Mouse (Mus musculus) embryonic facial prominence, embryonic 10.5 days (tissue): ENCODE measurements around the gene Galnt5. TPM values are rescaled to one million over a fixed set of nuclear protein-coding genes. Genes with fewer than 3 reads are reported as not detected.

Experiments used
- DNase-seq: peaks from one replicate; pipeline ENCODE4 v3.0.0-alpha.2; 2017; ENCODE audit warnings: low spot score
- H3K27ac ChIP-seq: fragments of 300-500 bp; sonication (generic); replicated peaks from 2 replicates; pipeline ENCODE4 v1.5.1; 2016; ENCODE audit warnings: mild to moderate bottlenecking
- H3K27me3 ChIP-seq: fragments of 300-500 bp; sonication (generic); replicated peaks from 2 replicates; pipeline ENCODE4 v1.6.1; 2016; ENCODE audit warnings: low read depth, mild to moderate bottlenecking; ENCODE audit not compliant: poor library complexity, severe bottlenecking
- H3K36me3 ChIP-seq: fragments of 300-500 bp; sonication (generic); replicated peaks from 2 replicates; pipeline ENCODE4 v1.6.1; 2016; ENCODE audit warnings: mild to moderate bottlenecking, moderate library complexity
- H3K4me1 ChIP-seq: fragments of 300-500 bp; sonication (generic); 2 replicates; pipeline ENCODE4 v1.6.1; 2016
- H3K4me3 ChIP-seq: fragments of 300-500 bp; sonication (generic); 2 replicates; pipeline ENCODE4 v1.5.1; 2016; ENCODE audit warnings: mild to moderate bottlenecking, moderate library complexity
- H3K9me3 ChIP-seq: fragments of 300-500 bp; sonication (generic); 2 replicates; pipeline ENCODE4 v1.6.1; 2016; ENCODE audit warnings: mild to moderate bottlenecking
- WGBS: fragments of 180-500 bp; shearing (Covaris S2); methylation state at CpG from one replicate; pipeline ENCODE4 v1.1.7; 2016; 5-methylcytosine and 5-hydroxymethylcytosine counted together
- polyA plus RNA-seq: library from polyadenylated mRNA; unstranded; fragments of >200 nt; fragmentation: Nextera tagmentation; extraction: Ambion mirVana; gene quantifications from 2 replicates; pipeline ENCODE4 v1.2.1, GENCODE M21; 2016

The Galnt5 gene
- polyA plus RNA-seq, 1 experiment from 2014 or later, result 0.37 TPM

- Histone ChIP-seq H3K27ac (no peak within 1 kb of the TSS), H3K4me1 (peaks cover 9% of the 10 kb centered on the region), H3K36me3 (no peaks in the 10 kb centered on the region), H3K9me3 (no peaks in the 10 kb centered on the region), H3K27me3 (0 out of 2 replicates have a peak, but pooled peaks cover 3% of the 10 kb centered on the region), H3K4me3 (no peak within 1 kb of the TSS)
- DNase-seq, result no peak
- WGBS, result 11% methylated on average over 7 of the region's 7 CpGs
Measured at GRCm38 (mm10) chr2:58052821-58053581, 55.3 kb downstream of the Galnt5 start, which contains the start of gene Ermn. Ermn (minus strand) TSS chr2:58052864.

DNA sequence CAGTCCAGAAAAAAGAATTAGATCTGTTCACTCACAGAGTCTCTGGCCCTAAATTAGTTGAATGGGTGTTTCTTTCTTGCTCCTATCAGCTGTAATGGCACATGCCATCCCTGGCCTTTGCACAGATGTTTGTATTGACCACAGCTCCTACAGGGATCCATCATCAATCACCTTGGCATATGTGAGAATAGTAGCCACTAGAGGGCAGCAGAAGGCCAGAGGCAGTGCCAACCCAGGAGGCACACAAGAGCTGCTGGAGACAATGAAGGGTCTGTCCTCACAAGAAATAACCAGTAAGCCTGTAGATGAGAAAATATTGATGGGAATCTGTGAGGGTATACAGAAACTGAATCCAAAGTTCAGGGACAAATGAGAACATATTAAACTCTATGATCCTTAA, 57.7 kb downstream of the Galnt5 start:
- H3K4me3 ChIP-seq, result no peak overlapping the region
- no peaks in the 10 kb centered on the region for H3K9me3 ChIP-seq
- H3K27me3 ChIP-seq, result 0 out of 2 replicates have a peak, but pooled peaks cover 3% of the 10 kb centered on the region
- peak; percentile 64 for DNase-seq
- no peaks in the 10 kb centered on the region for H3K36me3 ChIP-seq
- peaks cover 9% of the 10 kb centered on the region for H3K4me1 ChIP-seq
- H3K27ac ChIP-seq, result no peak overlapping the region

DNA sequence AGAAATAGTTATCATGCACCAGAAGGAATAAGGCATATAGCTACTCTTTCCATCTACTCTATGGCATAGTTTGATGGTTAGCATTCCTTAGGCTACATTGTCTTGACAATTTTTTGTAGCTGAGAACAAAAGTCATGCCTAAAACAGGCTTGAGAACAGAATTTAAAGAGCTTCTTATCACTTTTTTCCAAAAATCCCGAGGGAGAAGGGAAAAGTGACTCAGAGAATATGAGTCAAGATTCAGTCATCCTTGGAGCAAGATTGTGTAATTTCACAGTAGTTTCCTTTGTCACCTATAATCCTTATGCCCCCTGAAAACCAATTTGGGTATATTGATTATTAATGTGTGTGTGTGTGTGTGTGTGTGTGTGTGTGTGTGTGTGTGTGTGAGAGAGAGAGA, 82.2 kb downstream of the Galnt5 start:
- WGBS, result 62% methylated on average over 1 of the region's 1 CpGs
- Histone ChIP-seq H3K27me3 (no peaks in the 10 kb centered on the region), H3K9me3 (no peaks in the 10 kb centered on the region), H3K27ac (no peak overlapping the region), H3K4me1 (no peaks in the 10 kb centered on the region), H3K4me3 (no peak overlapping the region), H3K36me3 (no peaks in the 10 kb centered on the region)
- no peak for DNase-seq

- Histone ChIP-seq H3K9me3 (no peaks in the 10 kb centered on the region), H3K27ac (no peak overlapping the region), H3K36me3 (no peaks in the 10 kb centered on the region), H3K4me1 (no peaks in the 10 kb centered on the region), H3K4me3 (no peak overlapping the region), H3K27me3 (no peaks in the 10 kb centered on the region)
- no peak for DNase-seq
- 80% methylated on average over 1 of the region's 1 CpGs for WGBS
Measured at GRCm38 (mm10) chr2:58086420-58086819, 88.7 kb downstream of the Galnt5 start.

DNA sequence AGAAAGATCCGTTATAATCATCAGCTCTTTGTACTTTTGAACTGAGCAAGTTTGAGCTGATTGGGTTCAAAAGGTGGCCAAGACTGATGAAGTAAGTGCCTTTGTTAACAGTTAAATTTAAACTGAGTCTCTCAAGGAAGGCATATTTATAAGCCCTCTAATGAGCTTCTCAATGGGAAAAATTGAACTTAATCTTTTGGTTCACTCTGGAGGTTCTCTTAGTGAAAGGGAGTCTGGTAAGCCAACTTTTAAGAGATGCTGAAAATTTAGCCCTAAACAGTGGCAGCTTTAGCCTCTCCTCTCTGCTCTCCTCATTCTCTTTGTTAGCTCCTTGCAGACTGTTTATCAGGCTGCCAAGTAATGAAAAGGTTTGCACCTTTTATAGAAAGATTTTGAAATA, 97.1 kb downstream of the Galnt5 start:
- no peak overlapping the region for H3K27ac ChIP-seq
- H3K36me3 ChIP-seq, result no peaks in the 10 kb centered on the region
- H3K4me3 ChIP-seq, result no peak overlapping the region
- WGBS, result 72% methylated on average over 1 of the region's 1 CpGs
- DNase-seq, result no peak
- no peaks in the 10 kb centered on the region for H3K4me1 ChIP-seq
- no peaks in the 10 kb centered on the region for H3K9me3 ChIP-seq
- H3K27me3 ChIP-seq, result no peaks in the 10 kb centered on the region

Other genes with a start within 250 kb of the Galnt5 start
- 0.18 and 0.67 TPM in 2 replicates for gene Ermn, start 55.0 kb downstream of the Galnt5 start, polyA plus RNA-seq
- 0.15 and 0.80 TPM in 2 replicates for gene Cytip, start 197.6 kb downstream of the Galnt5 start, polyA plus RNA-seq